Mouse (Mus musculus) midbrain, embryonic 12.5 days (tissue): ENCODE measurements around the gene Tmem43. TPM values are rescaled to one million over a fixed set of nuclear protein-coding genes. Genes with fewer than 3 reads are reported as not detected.
"Not testable (repeated sequence)": the region's sequence is repeated elsewhere in the genome, so short reads cannot be mapped to it uniquely, and the experiment has no call there.

Experiments
- ATAC-seq: fragments of 200-750 bp; cut with Nextera tagmentation; 2 replicates; pipeline ENCODE4 v1.8.0; 2017; ENCODE audit warnings: low read depth, moderate TSS enrichment, moderate library complexity; ENCODE audit not compliant: low FRiP score
- H3K27ac ChIP-seq: fragments of 300-500 bp; sonication (generic); replicated peaks from 2 replicates; pipeline ENCODE4 v1.5.1; 2016; ENCODE audit warnings: mild to moderate bottlenecking
- H3K27me3 ChIP-seq: fragments of 300-500 bp; sonication (generic); 2 replicates; pipeline ENCODE4 v1.6.1; 2016; ENCODE audit warnings: mild to moderate bottlenecking
- H3K36me3 ChIP-seq: fragments of 300-500 bp; sonication (generic); 2 replicates; pipeline ENCODE4 v1.6.1; 2016
- H3K4me1 ChIP-seq: fragments of 300-500 bp; sonication (generic); 2 replicates; pipeline ENCODE4 v1.6.1; 2016
- H3K4me2 ChIP-seq: fragments of 300-500 bp; sonication (generic); replicated peaks from 2 replicates; pipeline ENCODE4 v1.6.1; 2016; ENCODE audit warnings: mild to moderate bottlenecking, moderate library complexity
- H3K4me3 ChIP-seq: fragments of 300-500 bp; sonication (generic); 2 replicates; pipeline ENCODE4 v1.5.1; 2016; ENCODE audit warnings: mild to moderate bottlenecking
- H3K9ac ChIP-seq: fragments of 300-500 bp; sonication (generic); replicated peaks from 2 replicates; pipeline ENCODE4 v1.6.1; 2016; ENCODE audit warnings: mild to moderate bottlenecking, moderate library complexity
- H3K9me3 ChIP-seq: fragments of 300-500 bp; sonication (generic); 2 replicates; pipeline ENCODE4 v1.6.1; 2016; ENCODE audit warnings: mild to moderate bottlenecking
- WGBS: fragments of 180-500 bp; shearing (Covaris S2); methylation state at CpG from one replicate; pipeline ENCODE4 v1.1.7; 2016; 5-methylcytosine and 5-hydroxymethylcytosine counted together
- polyA plus RNA-seq: library from polyadenylated mRNA; unstranded; fragments of >200 nt; fragmentation: Nextera tagmentation; extraction: Ambion mirVana; gene quantifications from 2 replicates; pipeline ENCODE4 v1.2.1, GENCODE M21; 2016

The Tmem43 gene
- polyA plus RNA-seq, 1 experiment from 2014 or later: 61.5 TPM

DNA sequence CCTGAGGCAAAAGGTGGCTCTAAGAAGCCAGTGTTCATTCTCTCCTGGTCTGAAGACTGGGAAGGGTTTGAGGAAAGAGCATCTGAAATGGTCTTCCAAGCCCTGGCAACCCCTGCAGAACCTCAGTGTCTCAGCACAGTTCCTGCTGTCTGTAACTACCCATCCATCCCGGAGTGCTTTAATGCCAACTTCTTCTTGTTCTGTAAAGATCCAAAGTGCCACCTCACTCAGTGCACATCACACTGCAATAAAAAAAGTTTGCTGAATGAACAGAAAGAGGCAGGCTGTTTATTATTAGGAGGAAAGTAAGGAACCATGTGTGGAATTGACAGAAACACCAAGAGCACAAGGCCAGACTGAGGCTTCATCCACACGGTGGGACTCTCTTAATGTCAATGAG lies 2.8 kb upstream of the Tmem43 start:
- no peak overlapping the region for H3K4me3 ChIP-seq
- no peak overlapping the region for H3K4me2 ChIP-seq
- no peak overlapping the region for H3K27ac ChIP-seq
- no peaks in the 10 kb centered on the region for H3K27me3 ChIP-seq
- H3K36me3 ChIP-seq: peaks cover 21% of the 10 kb centered on the region
- peaks cover 32% of the 10 kb centered on the region for H3K4me1 ChIP-seq
- no peak overlapping the region for H3K9ac ChIP-seq
- no peak for ATAC-seq
- no peaks in the 10 kb centered on the region for H3K9me3 ChIP-seq
- 82% methylated on average over 2 of the region's 2 CpGs for WGBS

DNA sequence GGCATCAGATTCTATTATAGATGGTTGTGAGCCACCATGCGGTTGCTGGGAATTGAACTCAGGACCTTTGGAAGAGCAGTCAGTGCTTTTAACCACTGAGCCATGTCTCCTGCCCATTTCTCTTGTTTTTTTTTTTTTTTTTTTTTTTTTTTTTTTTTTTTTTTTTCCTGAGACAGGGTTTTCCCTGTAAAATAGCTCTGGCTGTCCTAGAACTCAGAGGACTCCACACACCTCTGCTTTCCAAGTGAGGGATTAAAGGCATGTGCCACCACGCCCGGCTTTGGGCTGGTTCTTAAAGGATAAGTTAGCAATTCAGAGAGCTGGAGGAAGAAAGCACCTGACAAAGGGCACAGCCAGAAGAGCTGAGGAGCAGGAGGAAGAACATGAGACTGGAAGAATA lies 2.1 kb upstream of the Tmem43 start:
- H3K4me2 ChIP-seq, H3K9ac ChIP-seq, H3K27ac ChIP-seq, ATAC-seq, H3K9me3 ChIP-seq, H3K27me3 ChIP-seq, H3K4me3 ChIP-seq: not testable (repeated sequence)
- Histone ChIP-seq H3K4me1 (peaks cover 34% of the 10 kb centered on the region), H3K36me3 (peaks cover 20% of the 10 kb centered on the region)
- 88% methylated on average over 3 of the region's 3 CpGs for WGBS

DNA sequence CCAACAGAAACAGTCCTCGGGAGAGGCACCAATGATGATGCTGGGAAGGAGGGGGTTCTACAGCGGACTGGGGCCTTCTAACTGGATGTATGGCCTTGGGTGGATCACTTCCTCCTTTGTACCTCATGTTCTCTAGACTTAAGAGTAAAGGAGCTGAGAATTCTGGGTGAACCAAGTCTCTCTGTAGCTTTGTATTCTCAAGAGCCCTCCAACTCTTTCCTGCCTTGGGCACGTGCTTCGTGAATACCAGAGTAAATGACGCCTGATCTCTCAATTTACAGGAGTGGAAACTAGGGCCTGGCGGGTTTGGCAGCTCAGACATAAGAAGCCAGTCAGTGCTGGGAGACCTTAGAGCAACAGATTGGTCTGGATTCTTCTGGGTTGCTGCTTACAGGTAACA lies 1.2 kb upstream of the Tmem43 start:
- Histone ChIP-seq H3K9ac (peak overlapping the region; percentile 76), H3K27me3 (no peaks in the 10 kb centered on the region), H3K4me1 (peaks cover 34% of the 10 kb centered on the region), H3K27ac (no peak overlapping the region), H3K4me2 (peak overlapping the region; percentile 67), H3K9me3 (no peaks in the 10 kb centered on the region), H3K4me3 (peak overlapping the region; percentile 78), H3K36me3 (peaks cover 20% of the 10 kb centered on the region)
- no peak for ATAC-seq
- WGBS: 32% methylated on average over 6 of the region's 6 CpGs

DNA sequence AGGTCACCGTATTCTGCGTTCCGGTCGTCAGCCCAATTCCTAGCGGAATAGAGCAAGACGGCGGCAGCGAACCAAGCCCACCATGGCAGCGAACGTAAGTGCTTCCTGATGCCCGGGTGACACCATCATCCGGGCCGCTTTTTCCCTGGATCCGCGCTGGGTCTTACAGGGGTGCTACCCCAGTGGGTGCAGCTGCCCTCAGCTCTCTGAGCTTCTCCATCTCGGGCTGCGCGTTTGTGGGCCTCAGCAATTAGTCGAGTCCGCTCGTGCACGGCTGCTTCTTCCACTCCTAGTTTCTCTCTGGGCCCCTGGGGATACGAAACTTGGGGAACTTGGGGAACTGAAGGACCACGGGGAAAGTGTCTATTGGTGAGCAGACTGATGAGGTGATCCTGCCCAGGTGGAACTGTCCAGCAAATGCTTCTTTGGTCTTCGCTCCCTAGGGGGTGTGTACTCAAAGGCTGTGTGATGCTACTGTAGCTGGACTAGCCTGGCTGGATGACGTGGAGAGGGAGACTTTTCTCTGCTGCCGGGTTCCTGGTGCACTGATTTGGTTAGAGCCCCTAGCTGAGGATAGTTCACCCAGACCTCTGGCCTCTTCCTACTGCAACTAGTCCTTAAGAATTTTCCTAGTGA lies 420 bp downstream of the Tmem43 start:
- Histone ChIP-seq H3K27me3 (no peaks in the 10 kb centered on the region), H3K9ac (peak overlapping the region; percentile 78), H3K4me3 (peak overlapping the region; percentile 78), H3K4me2 (peak overlapping the region; percentile 86), H3K36me3 (peaks cover 31% of the 10 kb centered on the region), H3K4me1 (peaks cover 34% of the 10 kb centered on the region), H3K9me3 (no peaks in the 10 kb centered on the region), H3K27ac (0 out of 2 replicates have a peak overlapping the region, but pooled peaks have one; percentile 22)
- WGBS: under 1% methylated on average over 27 of the region's 27 CpGs
- ATAC-seq: peak; percentile 66

DNA sequence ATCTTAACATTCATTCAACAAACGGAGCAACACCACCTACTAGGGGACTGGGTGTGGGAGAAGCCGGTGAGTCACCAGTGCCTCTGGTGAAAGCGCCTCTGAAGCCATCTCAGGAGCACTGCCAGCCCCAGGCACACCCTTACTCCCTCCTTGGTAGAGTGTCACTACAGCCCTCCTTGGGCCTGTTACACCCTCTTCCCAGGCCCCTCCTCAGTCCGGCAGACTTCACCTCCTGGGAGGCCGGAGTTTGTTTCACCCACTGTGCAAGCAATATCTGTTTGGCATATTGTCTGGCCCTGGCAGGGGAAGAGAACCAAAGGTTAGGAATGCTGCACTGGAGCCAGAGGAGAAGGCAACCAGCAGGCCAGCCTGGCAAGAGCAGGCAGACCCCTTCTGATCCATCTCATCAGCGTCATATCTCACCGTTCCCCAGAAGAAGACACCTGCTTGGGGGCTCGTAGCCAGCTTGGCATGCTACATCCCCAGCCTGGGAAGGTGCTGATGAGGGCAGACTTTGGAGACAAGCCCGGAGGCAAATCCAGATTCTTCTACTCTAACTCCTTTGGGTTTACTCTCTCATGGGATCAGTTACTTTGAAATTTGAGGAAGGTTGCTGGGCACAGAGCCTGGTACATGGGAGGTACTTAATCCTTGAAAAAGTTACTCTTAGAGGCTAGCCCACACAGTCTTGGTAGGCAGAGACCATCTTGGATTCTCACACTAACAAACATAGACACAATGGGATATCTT lies 1.1 kb downstream of the Tmem43 start:
- H3K9ac ChIP-seq: peak overlapping the region; percentile 78
- no peak for ATAC-seq
- 70% methylated on average over 9 of the region's 9 CpGs for WGBS
- peak overlapping the region; percentile 78 for H3K4me3 ChIP-seq
- H3K9me3 ChIP-seq: no peaks in the 10 kb centered on the region
- no peak overlapping the region for H3K27ac ChIP-seq
- H3K4me2 ChIP-seq: peak overlapping the region; percentile 86
- no peaks in the 10 kb centered on the region for H3K27me3 ChIP-seq
- peaks cover 38% of the 10 kb centered on the region for H3K36me3 ChIP-seq
- peaks cover 34% of the 10 kb centered on the region for H3K4me1 ChIP-seq

DNA sequence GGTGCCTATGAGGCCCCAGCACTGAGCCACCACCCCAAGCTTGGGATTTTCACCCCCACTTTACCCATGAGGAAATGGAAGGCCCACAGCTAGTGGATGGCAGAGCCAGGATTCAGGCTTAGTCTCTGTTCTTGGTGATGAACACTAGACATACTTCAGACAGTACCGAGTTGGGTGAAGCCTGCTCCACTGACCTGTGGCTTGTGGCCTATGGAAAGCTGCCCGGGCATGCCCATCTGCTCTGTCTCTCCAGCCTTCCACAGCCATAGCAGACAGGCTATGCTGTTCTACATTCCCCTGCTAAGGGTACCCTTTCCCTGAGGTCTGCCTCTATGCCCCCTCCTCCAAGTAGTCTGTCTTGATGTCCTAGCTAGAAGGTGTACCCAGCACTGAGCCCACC lies 3.0 kb downstream of the Tmem43 start:
- 94% methylated on average over 2 of the region's 2 CpGs for WGBS
- Histone ChIP-seq H3K4me2 (no peak overlapping the region), H3K9me3 (no peaks in the 10 kb centered on the region), H3K9ac (no peak overlapping the region), H3K27ac (no peak overlapping the region), H3K4me3 (no peak overlapping the region), H3K36me3 (peaks cover 58% of the 10 kb centered on the region), H3K4me1 (peaks cover 34% of the 10 kb centered on the region), H3K27me3 (no peaks in the 10 kb centered on the region)
- ATAC-seq: no peak

DNA sequence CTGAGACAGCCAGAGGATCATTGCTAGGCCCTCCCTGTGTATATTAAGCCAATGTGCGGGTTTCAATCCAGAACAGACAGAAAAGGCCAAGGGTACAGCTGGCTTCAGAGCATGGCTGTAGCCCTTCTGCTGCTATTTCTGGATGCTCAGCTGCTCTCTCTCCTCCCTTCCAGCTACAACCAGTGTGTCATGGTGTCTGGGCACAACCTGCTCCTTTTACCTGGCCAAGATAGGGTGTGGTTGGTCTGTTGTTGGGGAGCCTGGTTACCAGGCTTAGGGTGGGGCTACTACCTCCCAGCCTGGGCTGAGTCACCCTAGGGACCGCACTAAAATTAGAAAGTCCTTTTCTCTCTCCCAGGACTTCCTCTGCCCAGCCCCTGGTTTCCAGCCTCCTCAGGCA lies 9.9 kb downstream of the Tmem43 start:
- H3K4me1 ChIP-seq: no peaks in the 10 kb centered on the region
- no peak overlapping the region for H3K4me2 ChIP-seq
- peaks cover 100% of the 10 kb centered on the region for H3K36me3 ChIP-seq
- H3K27me3 ChIP-seq: no peaks in the 10 kb centered on the region
- 95% methylated on average over 2 of the region's 2 CpGs for WGBS
- no peak overlapping the region for H3K4me3 ChIP-seq
- no peak overlapping the region for H3K27ac ChIP-seq
- H3K9ac ChIP-seq: no peak overlapping the region
- no peaks in the 10 kb centered on the region for H3K9me3 ChIP-seq
- ATAC-seq: no peak

DNA sequence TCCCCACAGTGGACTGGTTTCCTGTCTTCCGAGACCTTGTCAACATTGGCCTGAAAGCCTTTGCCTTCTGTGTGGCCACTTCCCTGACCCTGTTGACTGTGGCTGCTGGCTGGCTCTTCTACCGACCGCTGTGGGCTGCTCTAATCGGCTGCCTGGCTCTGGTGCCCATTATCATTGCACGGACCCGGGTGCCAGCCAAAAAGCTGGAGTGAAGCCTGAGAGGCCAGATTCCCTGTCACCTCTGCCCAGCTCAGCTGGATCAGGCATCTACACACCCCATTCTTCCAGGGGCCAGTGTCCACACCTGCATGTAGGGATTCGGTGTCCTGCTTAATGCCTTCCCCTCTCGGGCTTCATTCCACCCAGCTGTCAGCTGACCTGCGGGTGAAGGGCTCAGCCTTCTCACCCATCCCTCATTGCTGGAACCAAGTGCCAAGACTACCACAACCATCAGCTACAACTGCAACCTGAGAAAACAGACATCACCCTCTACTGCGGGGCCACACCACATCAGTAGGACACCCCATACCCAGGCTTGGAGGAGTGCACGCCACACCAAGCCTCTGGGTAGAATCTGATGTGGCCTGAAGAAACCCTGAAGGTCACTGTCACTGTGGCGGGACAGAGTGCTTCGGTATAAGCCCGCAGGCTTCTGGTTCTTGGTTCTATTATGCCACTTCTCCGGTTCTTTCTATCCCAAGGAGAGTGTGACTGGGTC lies 13.4 kb downstream of the Tmem43 start:
- no peak overlapping the region for H3K27ac ChIP-seq
- no peaks in the 10 kb centered on the region for H3K4me1 ChIP-seq
- H3K27me3 ChIP-seq: no peaks in the 10 kb centered on the region
- peaks cover 97% of the 10 kb centered on the region for H3K36me3 ChIP-seq
- no peak overlapping the region for H3K4me3 ChIP-seq
- no peak for ATAC-seq
- 94% methylated on average over 15 of the region's 15 CpGs for WGBS
- H3K9me3 ChIP-seq: no peaks in the 10 kb centered on the region
- H3K4me2 ChIP-seq: no peak overlapping the region
- H3K9ac ChIP-seq: no peak overlapping the region

DNA sequence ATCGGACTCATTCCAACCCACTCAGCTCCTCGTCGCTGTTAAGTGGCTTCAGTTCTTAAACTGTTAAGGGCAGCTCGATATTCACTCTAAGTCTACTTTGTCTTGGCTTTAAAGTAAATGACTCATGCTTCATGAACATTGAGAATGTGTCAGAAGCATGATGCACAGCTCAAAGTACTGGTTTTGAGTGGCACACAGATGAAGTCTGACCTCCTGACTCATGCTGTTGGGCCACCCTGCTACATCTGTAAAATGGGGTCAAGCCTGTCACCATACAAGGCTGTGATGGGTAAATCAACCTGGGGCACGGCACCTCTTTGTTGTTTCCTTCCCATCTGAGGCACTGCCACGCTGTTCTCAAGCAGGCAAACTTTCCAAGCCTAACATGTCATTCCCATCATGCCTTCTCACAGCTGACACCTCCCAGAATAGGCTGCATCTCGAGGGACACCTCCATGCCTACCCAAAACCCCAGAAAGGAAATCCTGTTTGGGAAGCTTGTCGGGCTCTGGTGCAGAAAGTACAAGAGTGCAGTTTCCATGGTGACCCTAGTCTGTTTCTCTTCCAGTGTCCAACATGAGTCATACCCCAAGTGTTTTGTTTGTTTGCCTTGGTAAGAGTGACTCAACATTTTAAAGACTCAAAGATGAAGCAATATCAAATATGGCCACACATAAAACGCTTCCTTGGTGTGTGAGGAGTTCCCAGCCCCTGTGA lies 15.2 kb downstream of the Tmem43 start:
- Histone ChIP-seq H3K27ac (no peak overlapping the region), H3K9ac (no peak overlapping the region), H3K9me3 (no peaks in the 10 kb centered on the region), H3K4me1 (no peaks in the 10 kb centered on the region), H3K27me3 (no peaks in the 10 kb centered on the region), H3K4me3 (no peak overlapping the region), H3K4me2 (no peak overlapping the region), H3K36me3 (peaks cover 95% of the 10 kb centered on the region)
- no peak for ATAC-seq
- WGBS: 85% methylated on average over 9 of the region's 9 CpGs

DNA sequence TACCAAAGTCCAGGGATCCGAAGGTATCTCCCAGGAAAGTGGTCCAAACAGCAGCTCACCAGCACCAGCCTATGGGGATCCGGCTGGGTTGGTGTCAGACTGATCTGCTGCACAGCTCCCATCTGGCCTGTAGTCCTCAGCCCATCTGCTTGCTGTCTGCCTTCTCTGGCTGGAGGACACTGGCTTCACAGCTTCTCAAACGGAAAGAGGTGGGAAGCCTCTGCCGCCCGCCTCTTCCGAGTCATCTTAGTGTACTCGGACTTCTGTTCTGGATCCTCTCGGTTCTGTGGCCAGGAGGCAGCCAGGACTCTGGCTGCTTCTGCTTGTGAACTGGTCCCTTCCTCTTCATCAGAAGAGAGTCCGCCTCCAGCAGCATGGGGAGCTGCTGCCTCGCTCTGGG lies 16.4 kb downstream of the Tmem43 start:
- no peaks in the 10 kb centered on the region for H3K9me3 ChIP-seq
- no peak overlapping the region for H3K4me2 ChIP-seq
- H3K4me3 ChIP-seq: no peak overlapping the region
- no peak for ATAC-seq
- H3K9ac ChIP-seq: no peak overlapping the region
- no peak overlapping the region for H3K27ac ChIP-seq
- H3K27me3 ChIP-seq: no peaks in the 10 kb centered on the region
- peaks cover 92% of the 10 kb centered on the region for H3K36me3 ChIP-seq
- 85% methylated on average over 10 of the region's 10 CpGs for WGBS
- H3K4me1 ChIP-seq: no peaks in the 10 kb centered on the region

DNA sequence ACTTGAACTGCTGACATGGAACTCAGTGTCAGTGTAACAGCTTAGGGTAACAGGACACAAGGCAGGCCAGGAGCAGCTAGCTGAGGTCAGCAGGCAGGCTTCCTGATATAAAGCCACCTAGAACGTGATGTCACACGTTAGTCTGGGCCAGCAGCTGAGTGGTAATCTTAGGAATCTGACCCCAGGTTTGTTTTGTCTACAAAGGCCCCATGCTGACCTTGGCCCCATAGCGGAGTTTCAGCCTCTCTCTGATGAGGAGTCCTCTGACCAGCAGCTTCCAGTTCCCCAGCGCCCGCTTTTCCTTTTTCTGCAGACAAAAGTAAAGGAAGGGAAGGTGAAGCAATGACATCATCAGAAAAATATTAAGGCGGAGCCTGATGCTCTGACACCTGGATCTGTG lies 17.5 kb downstream of the Tmem43 start:
- no peaks in the 10 kb centered on the region for H3K27me3 ChIP-seq
- no peaks in the 10 kb centered on the region for H3K4me1 ChIP-seq
- no peak for ATAC-seq
- H3K27ac ChIP-seq: no peak overlapping the region
- H3K4me3 ChIP-seq: no peak overlapping the region
- no peaks in the 10 kb centered on the region for H3K9me3 ChIP-seq
- no peak overlapping the region for H3K9ac ChIP-seq
- H3K4me2 ChIP-seq: no peak overlapping the region
- H3K36me3 ChIP-seq: peaks cover 85% of the 10 kb centered on the region
- 74% methylated on average over 6 of the region's 6 CpGs for WGBS

DNA sequence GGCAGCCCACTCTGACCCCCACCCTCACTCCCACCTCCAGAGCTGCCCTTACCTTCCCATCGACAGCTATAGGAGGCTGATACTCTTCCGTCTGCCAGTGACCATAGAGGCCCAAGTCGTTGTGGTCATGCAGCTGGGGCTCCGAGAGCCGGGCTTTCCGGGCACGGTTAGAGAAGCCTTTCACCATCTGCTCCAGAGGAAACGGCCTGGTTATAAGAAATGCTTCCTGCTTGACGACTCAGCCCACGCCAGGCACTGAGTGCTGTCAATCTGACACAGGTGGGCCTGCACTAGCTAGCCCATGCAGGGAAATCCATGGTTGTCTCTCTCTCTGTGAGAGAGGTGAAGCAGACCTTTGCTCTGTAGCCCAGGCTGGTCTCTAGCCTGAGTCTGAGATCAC lies 19.6 kb downstream of the Tmem43 start:
- Histone ChIP-seq H3K4me3 (no peak overlapping the region), H3K4me2 (no peak overlapping the region)
- 90% methylated on average over 10 of the region's 10 CpGs for WGBS

More for the DNA sequence above, 19.6 kb downstream of the Tmem43 start:
- H3K27me3 ChIP-seq: no peaks in the 10 kb centered on the region
- H3K4me1 ChIP-seq: no peaks in the 10 kb centered on the region
- no peaks in the 10 kb centered on the region for H3K9me3 ChIP-seq
- no peak overlapping the region for H3K27ac ChIP-seq
- no peak for ATAC-seq
- peaks cover 85% of the 10 kb centered on the region for H3K36me3 ChIP-seq
- no peak overlapping the region for H3K9ac ChIP-seq
